Mouse (Mus musculus) stomach, postnatal 0 days (tissue): Measurements from ENCODE around the gene Rpl12.

Source experiments
- CTCF ChIP-seq: IDR thresholded peaks from 2 replicates; pipeline ENCODE4 v1.5.1; 2016; ENCODE audit warnings: antibody characterized with exemption, low read depth, mild to moderate bottlenecking, moderate library complexity
- EP300 ChIP-seq: optimal IDR thresholded peaks from 2 replicates; pipeline ENCODE3; 2016; ENCODE audit warnings: antibody characterized with exemption

- TF ChIP-seq CTCF: no peak; the same call in none of the 2 replicates
- TF ChIP-seq EP300: no peak
Observed at GRCm38 (mm10) chr2:32981281-32981680, 19.9 kb downstream of the Rpl12 start.
